Mouse (Mus musculus) midbrain, embryonic 12.5 days (tissue): ENCODE results near the gene Rnf220. TPM values are rescaled to one million over a fixed set of nuclear protein-coding genes. Genes with fewer than 3 reads are reported as not detected.

Experiments
- ATAC-seq: fragments of 200-750 bp; cut with Nextera tagmentation; 2 replicates; pipeline ENCODE4 v1.8.0; 2017; ENCODE audit warnings: low read depth, moderate TSS enrichment, moderate library complexity; ENCODE audit not compliant: low FRiP score
- H3K27ac ChIP-seq: fragments of 300-500 bp; sonication (generic); replicated peaks from 2 replicates; pipeline ENCODE4 v1.5.1; 2016; ENCODE audit warnings: mild to moderate bottlenecking
- H3K27me3 ChIP-seq: fragments of 300-500 bp; sonication (generic); 2 replicates; pipeline ENCODE4 v1.6.1; 2016; ENCODE audit warnings: mild to moderate bottlenecking
- H3K36me3 ChIP-seq: fragments of 300-500 bp; sonication (generic); 2 replicates; pipeline ENCODE4 v1.6.1; 2016
- H3K4me1 ChIP-seq: fragments of 300-500 bp; sonication (generic); 2 replicates; pipeline ENCODE4 v1.6.1; 2016
- H3K4me2 ChIP-seq: fragments of 300-500 bp; sonication (generic); replicated peaks from 2 replicates; pipeline ENCODE4 v1.6.1; 2016; ENCODE audit warnings: mild to moderate bottlenecking, moderate library complexity
- H3K4me3 ChIP-seq: fragments of 300-500 bp; sonication (generic); 2 replicates; pipeline ENCODE4 v1.5.1; 2016; ENCODE audit warnings: mild to moderate bottlenecking
- H3K9ac ChIP-seq: fragments of 300-500 bp; sonication (generic); replicated peaks from 2 replicates; pipeline ENCODE4 v1.6.1; 2016; ENCODE audit warnings: mild to moderate bottlenecking, moderate library complexity
- H3K9me3 ChIP-seq: fragments of 300-500 bp; sonication (generic); 2 replicates; pipeline ENCODE4 v1.6.1; 2016; ENCODE audit warnings: mild to moderate bottlenecking
- WGBS: fragments of 180-500 bp; shearing (Covaris S2); methylation state at CpG from one replicate; pipeline ENCODE4 v1.1.7; 2016; 5-methylcytosine and 5-hydroxymethylcytosine counted together
- polyA plus RNA-seq: library from polyadenylated mRNA; unstranded; fragments of >200 nt; fragmentation: Nextera tagmentation; extraction: Ambion mirVana; gene quantifications from 2 replicates; pipeline ENCODE4 v1.2.1, GENCODE M21; 2016

Rnf220 gene
- polyA plus RNA-seq, 1 experiment from 2014 or later = 108 TPM

DNA sequence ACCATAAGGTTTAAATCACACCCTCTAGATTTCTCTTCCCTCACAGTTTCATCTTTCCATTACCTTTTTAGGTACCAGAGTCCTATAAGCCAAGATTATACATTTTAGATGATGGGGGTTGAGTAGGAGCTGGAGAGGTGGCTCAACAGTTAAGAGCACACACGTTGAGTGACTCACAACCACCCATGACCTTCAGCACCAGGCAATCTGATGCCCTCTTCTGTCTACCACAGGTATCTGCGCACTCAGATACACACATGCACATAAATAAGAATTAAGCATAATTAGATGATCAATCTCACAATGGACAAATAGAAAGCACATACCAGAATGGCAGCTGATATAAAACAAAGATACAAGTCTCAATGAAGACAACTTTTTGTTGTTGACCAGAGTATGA lies 24.5 kb upstream of the Rnf220 start:
- 62% methylated on average over 2 of the region's 2 CpGs for WGBS
- H3K36me3 ChIP-seq = no peaks in the 10 kb centered on the region
- no peaks in the 10 kb centered on the region for H3K4me1 ChIP-seq
- no peak overlapping the region for H3K4me3 ChIP-seq
- no peaks in the 10 kb centered on the region for H3K9me3 ChIP-seq
- no peak for ATAC-seq
- no peak overlapping the region for H3K4me2 ChIP-seq
- no peak overlapping the region for H3K9ac ChIP-seq
- no peak overlapping the region for H3K27ac ChIP-seq
- H3K27me3 ChIP-seq = peaks cover 43% of the 10 kb centered on the region

DNA sequence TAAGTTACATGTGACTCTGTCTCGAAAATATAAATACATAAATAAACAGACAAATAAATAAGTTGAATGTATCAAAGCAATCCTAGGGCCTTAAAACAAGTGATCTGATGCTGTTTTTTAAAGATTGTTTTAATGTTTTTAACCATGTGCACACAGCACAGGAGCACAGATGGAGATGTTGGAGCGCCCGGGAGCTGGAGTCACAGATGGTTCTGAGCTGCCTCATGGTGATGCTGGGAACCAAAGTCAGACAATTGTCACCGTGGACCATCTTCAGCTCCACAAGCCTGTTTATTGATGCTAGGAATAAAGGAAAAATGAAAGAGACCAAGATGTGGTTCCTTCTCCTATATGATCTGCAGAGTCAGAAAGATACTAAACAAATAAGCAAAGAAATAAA lies 21.4 kb upstream of the Rnf220 start:
- no peaks in the 10 kb centered on the region for H3K9me3 ChIP-seq
- H3K27me3 ChIP-seq = peaks cover 21% of the 10 kb centered on the region; the same call in 1 of the 2 replicates
- no peak overlapping the region for H3K27ac ChIP-seq
- H3K9ac ChIP-seq = no peak overlapping the region
- H3K4me2 ChIP-seq = no peak overlapping the region
- no peak overlapping the region for H3K4me3 ChIP-seq
- no peaks in the 10 kb centered on the region for H3K4me1 ChIP-seq
- WGBS = 90% methylated on average over 4 of the region's 4 CpGs
- no peak for ATAC-seq
- H3K36me3 ChIP-seq = no peaks in the 10 kb centered on the region

DNA sequence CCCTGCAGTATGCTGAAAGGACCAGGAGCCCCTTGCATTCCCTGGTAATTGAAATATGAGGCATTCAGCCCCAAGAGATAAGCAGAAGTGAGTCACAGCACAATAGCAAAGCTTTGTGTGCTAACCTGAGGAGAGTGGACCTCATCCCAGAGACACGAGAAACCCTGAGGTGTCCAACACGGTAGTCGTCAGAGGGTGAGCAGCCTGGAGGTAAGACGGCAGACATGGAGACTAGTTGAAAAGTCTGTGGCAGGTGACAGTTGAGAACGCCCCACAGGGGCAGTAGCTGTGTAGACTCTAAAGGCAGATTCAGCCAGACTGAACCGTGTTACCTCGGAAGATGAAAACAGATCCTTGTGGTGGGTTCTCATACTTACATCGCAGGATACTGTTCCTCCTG lies 2.2 kb upstream of the Rnf220 start:
- Histone ChIP-seq H3K27me3 (peaks cover 70% of the 10 kb centered on the region), H3K27ac (no peak overlapping the region), H3K4me1 (peaks cover 29% of the 10 kb centered on the region), H3K36me3 (no peaks in the 10 kb centered on the region), H3K4me3 (no peak overlapping the region), H3K9me3 (0 out of 2 replicates have a peak, but pooled peaks cover 5% of the 10 kb centered on the region), H3K9ac (no peak overlapping the region), H3K4me2 (no peak overlapping the region)
- 93% methylated on average over 8 of the region's 8 CpGs for whole genome bisulfite sequencing
- ATAC-seq = no peak

DNA sequence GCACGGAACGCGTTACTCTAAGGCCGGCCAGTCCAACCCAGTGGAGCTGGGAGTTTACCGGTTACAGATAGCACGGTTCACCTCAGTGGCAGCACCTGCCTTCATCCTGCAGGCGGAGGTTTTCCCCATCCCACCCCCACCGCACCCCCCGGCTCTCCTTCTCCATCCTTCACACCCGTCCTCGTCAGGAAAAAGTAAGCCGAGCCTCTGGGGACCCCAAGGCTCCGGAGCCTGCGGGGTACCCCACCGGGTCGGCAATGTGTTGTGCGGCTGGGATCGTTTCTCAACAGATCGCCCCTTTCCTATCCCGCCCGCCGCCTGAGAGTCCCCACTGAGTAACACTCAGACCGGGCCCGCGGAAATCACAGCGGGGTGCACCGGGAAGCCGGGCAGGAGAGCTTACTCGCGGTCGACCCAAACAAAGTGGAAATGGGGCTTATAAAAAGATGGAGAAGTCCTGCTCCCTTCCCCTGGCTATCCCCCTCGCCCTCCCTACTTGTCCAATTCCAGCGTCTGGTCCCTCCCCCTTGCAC lies 917 bp downstream of the Rnf220 start:
- peak overlapping the region; percentile 60 for H3K4me2 ChIP-seq
- no peaks in the 10 kb centered on the region for H3K36me3 ChIP-seq
- peaks cover 84% of the 10 kb centered on the region for H3K27me3 ChIP-seq
- peak overlapping the region; percentile 46 for H3K4me3 ChIP-seq
- H3K27ac ChIP-seq = peak overlapping the region; percentile 87
- peak overlapping the region; percentile 60 for H3K9ac ChIP-seq
- ATAC-seq = 0 out of 2 replicates have a peak, but pooled peaks have one; percentile 3
- H3K4me1 ChIP-seq = peaks cover 37% of the 10 kb centered on the region
- H3K9me3 ChIP-seq = no peaks in the 10 kb centered on the region
- under 1% methylated on average over 33 of the region's 33 CpGs for WGBS

DNA sequence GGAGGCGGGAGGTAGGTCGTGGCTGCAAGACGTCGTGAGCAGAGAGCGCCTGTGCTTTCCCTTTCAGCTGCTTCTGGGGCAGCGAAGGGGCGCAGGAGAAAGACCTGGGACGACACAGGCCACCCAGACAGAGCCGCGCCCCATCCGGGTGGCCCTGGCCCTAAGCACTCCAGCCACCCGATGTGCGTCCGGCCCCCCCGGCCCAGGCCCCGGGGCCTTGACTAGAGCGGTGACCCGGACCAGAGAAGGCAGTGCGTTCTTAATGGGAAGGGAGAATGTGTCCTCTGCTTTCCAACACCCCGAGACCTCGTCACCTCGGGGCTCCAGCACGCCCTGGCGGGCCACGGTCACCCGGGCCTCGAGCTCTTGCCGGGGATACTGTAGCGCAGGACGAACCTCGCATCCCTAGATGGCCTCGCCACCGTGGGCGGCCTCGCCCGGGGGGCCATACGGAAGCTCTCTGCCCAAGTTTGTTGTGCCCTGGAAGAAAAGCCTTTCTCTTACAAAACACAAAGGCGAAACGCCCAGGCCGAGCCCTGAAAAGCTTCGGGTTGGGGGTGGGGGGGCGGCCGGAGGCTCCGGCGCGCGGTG lies 1.8 kb downstream of the Rnf220 start:
- Histone ChIP-seq H3K36me3 (no peaks in the 10 kb centered on the region), H3K4me3 (peak overlapping the region; percentile 46), H3K27me3 (peaks cover 90% of the 10 kb centered on the region), H3K9ac (peak overlapping the region; percentile 69), H3K4me2 (peak overlapping the region; percentile 60), H3K9me3 (no peaks in the 10 kb centered on the region), H3K27ac (peak overlapping the region; percentile 82), H3K4me1 (peaks cover 37% of the 10 kb centered on the region)
- peak; percentile 16; the same call in 1 of the 2 replicates for ATAC-seq
- WGBS = under 1% methylated on average over 45 of the region's 47 CpGs

DNA sequence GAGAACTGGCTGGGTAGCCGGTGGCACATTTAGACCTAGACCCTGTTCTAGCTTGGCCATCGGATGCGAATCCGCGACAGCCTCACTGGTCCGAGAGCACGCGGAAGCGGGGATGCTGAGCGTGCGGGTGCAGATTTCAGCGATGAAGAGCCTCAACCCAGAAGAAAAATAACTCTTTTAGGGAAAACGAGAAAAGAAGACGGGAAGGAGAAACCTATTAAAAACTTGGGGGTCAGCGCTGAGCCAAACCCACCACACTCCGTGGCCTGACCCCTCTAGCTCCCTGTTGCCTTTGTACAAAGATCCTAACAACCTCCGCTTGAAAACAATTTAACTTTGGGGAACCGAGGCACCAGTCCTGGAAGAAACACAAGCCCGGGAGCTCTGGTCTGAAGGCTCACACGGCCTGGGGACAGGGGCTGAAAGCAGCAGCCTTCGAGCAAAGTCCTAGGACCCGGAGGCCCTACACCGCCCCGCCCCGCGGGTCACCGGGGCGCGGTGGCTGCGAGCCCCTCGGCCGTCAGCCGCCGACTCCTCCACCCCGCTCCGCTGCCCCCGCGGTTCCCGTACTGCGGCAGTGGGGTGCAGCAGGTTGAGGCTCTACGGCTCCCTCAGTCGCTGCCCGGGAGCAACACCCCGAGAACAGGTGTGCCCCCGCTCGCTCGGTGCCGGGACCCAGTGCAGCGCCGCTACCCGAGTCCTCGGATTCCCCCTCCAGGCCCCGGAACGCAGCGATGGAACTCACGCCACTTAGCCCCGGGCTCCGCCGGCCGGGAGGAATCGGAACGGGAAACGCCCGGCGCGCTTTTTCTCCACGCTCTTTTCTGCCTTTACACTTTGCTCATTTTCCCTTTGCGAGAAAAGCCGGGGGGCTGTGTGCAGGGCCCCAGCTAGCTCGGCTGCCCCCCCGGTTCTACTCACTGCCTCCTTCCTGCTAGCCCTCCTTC lies 2.7 kb downstream of the Rnf220 start:
- no peak for ATAC-seq
- under 1% methylated on average over 64 of the region's 71 CpGs for WGBS
- Histone ChIP-seq H3K4me1 (peaks cover 37% of the 10 kb centered on the region), H3K4me3 (peak overlapping the region; percentile 46), H3K27me3 (peaks cover 90% of the 10 kb centered on the region), H3K9ac (peak overlapping the region; percentile 69), H3K27ac (peak overlapping the region; percentile 82), H3K36me3 (no peaks in the 10 kb centered on the region), H3K4me2 (peak overlapping the region; percentile 60), H3K9me3 (no peaks in the 10 kb centered on the region)

DNA sequence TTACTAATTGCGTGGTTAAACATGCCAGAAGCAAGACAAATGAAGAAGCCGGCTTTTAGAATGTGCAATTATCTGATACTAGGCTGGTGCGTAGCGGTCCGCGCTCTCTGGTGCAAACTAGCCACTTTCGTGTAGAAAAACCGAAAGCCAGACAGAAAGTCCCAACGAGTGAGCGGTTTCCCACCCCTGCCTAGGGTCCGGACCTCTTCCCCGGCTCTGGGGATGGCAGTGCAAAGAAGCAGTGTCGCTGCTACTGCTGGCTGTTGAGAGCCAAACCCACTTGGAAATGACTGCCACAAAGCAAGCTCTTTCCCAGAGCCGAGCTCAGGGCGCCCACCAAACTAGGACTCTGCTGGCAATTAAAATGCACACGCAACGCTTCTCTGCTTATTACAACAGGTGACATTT lies 3.7 kb downstream of the Rnf220 start:
- no peak for ATAC-seq
- Histone ChIP-seq H3K9ac (peak overlapping the region; percentile 20), H3K27me3 (peaks cover 88% of the 10 kb centered on the region), H3K9me3 (no peaks in the 10 kb centered on the region), H3K36me3 (no peaks in the 10 kb centered on the region), H3K27ac (no peak overlapping the region), H3K4me2 (peak overlapping the region; percentile 60), H3K4me1 (peaks cover 37% of the 10 kb centered on the region), H3K4me3 (peak overlapping the region; percentile 46)
- 6% methylated on average over 17 of the region's 17 CpGs for WGBS

DNA sequence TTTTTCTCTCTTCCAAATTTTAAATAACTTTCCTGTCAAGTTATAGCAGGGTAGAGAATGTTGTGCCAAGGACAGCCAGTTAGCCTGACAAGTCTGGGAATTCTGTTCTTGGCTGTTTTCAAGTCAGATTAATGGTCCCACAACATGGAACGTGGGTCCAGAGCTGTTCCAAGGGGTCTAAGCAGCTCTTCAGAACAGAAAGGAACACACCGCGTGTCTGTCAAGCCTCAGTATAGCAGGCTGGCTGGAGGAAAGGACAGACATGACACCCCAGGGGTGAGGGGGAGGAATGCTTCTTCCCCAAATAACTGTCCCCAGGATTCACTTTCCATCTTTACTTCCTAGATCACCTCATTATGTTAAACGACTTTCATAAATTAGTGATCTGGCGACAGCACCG lies 5.0 kb downstream of the Rnf220 start:
- no peaks in the 10 kb centered on the region for H3K36me3 ChIP-seq
- no peak overlapping the region for H3K27ac ChIP-seq
- peaks cover 34% of the 10 kb centered on the region for H3K4me1 ChIP-seq
- H3K9me3 ChIP-seq = no peaks in the 10 kb centered on the region
- ATAC-seq = no peak
- no peak overlapping the region for H3K4me2 ChIP-seq
- peaks cover 91% of the 10 kb centered on the region for H3K27me3 ChIP-seq
- 70% methylated on average over 6 of the region's 6 CpGs for WGBS
- H3K4me3 ChIP-seq = no peak overlapping the region
- H3K9ac ChIP-seq = no peak overlapping the region

DNA sequence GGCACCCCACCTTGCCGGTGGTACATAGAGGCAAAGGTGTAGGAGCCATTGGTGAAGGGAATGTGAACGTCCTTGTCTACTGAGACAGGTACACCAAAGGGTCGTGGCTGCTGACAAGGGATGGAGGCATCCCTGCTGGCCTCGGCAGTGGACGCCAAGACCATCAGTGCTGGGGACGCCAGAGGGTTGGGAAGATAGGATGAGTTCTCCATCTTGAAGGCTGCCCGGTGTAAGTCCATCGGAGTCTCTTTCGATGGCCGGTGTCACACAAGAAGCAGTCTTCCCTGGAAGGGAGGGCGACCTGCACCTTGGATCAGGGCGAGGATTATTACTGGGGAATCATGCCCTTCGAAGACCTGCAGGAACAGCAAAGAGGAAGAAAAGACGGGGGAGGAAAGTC lies 6.9 kb downstream of the Rnf220 start:
- Histone ChIP-seq H3K9ac (no peak overlapping the region), H3K27me3 (peaks cover 93% of the 10 kb centered on the region), H3K9me3 (no peaks in the 10 kb centered on the region), H3K4me3 (no peak overlapping the region), H3K4me1 (peaks cover 24% of the 10 kb centered on the region), H3K27ac (no peak overlapping the region), H3K4me2 (no peak overlapping the region), H3K36me3 (no peaks in the 10 kb centered on the region)
- ATAC-seq = no peak
- 85% methylated on average over 14 of the region's 14 CpGs for WGBS

DNA sequence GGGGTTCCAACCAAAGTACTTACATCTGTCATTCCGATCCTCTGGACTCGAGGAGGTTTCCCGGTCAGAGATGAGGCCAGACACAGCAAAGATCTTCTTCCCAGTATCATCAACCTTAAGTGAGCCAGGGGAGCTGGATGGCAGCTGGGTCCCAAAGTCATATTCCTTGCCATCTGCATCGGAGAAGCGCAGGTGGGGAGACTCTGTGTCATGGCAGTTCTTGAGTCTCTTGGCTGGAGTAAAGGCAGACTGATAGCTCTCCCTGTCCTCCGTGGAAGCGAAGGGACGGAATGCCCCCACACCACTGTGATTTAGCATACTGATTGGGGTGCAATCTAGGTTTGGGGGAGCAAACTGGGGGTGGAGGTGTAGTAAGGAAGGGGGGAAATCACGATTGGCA lies 7.3 kb downstream of the Rnf220 start:
- 92% methylated on average over 9 of the region's 9 CpGs for WGBS
- H3K9ac ChIP-seq = no peak overlapping the region
- H3K27me3 ChIP-seq = peaks cover 93% of the 10 kb centered on the region
- no peaks in the 10 kb centered on the region for H3K9me3 ChIP-seq
- H3K4me1 ChIP-seq = peaks cover 24% of the 10 kb centered on the region
- H3K4me2 ChIP-seq = no peak overlapping the region
- no peak for ATAC-seq
- H3K36me3 ChIP-seq = no peaks in the 10 kb centered on the region
- no peak overlapping the region for H3K27ac ChIP-seq
- H3K4me3 ChIP-seq = no peak overlapping the region

DNA sequence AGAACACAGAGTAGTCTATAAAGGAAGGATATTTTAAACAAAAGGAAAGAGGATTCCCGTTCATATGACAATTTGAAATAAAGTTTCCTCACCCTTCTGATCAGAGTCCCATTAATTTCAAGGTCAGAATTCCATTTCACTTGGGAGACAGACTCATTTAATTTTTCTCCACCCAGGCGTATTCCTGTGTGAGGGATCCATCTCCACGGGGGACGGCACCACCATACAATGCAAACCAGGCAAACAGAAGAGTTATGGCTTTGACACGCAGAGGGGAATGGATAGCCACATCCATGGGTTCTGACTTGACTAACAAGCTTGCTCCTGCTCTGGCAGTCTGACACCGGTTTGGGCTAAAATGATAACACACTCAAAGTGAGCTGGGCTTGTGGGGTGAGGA lies 9.4 kb downstream of the Rnf220 start:
- H3K27ac ChIP-seq = no peak overlapping the region
- H3K4me3 ChIP-seq = no peak overlapping the region
- 67% methylated on average over 6 of the region's 6 CpGs for WGBS
- H3K36me3 ChIP-seq = no peaks in the 10 kb centered on the region
- H3K9me3 ChIP-seq = no peaks in the 10 kb centered on the region
- H3K4me2 ChIP-seq = no peak overlapping the region
- H3K27me3 ChIP-seq = peaks cover 91% of the 10 kb centered on the region
- ATAC-seq = no peak
- peaks cover 18% of the 10 kb centered on the region for H3K4me1 ChIP-seq
- no peak overlapping the region for H3K9ac ChIP-seq

DNA sequence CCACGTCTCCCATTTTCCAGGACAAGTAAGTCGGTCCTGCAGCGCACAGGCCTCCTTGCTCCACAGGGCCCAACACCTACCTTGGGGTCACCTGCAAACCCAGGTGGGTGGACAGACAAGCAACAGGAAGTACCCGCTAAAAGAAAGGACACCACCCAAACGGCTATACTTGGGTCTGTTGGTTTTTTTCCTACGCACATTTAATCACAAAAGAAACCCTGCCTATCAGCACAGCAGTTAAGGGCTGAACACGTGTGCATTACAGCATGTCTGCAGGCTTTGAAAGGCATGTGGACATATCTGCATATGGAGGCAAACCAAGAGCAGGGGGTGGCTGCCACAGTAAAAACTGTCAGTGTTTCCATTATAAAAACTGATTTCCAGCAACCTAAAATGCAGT lies 10.7 kb downstream of the Rnf220 start:
- WGBS = 90% methylated on average over 7 of the region's 7 CpGs
- no peaks in the 10 kb centered on the region for H3K9me3 ChIP-seq
- no peak overlapping the region for H3K4me2 ChIP-seq
- no peak for ATAC-seq
- H3K27me3 ChIP-seq = peaks cover 94% of the 10 kb centered on the region
- H3K4me3 ChIP-seq = no peak overlapping the region
- no peak overlapping the region for H3K9ac ChIP-seq
- no peaks in the 10 kb centered on the region for H3K36me3 ChIP-seq
- peaks cover 24% of the 10 kb centered on the region for H3K4me1 ChIP-seq
- no peak overlapping the region for H3K27ac ChIP-seq
